Mouse (Mus musculus): ENCODE data around the gene Hps4.

DNA sequence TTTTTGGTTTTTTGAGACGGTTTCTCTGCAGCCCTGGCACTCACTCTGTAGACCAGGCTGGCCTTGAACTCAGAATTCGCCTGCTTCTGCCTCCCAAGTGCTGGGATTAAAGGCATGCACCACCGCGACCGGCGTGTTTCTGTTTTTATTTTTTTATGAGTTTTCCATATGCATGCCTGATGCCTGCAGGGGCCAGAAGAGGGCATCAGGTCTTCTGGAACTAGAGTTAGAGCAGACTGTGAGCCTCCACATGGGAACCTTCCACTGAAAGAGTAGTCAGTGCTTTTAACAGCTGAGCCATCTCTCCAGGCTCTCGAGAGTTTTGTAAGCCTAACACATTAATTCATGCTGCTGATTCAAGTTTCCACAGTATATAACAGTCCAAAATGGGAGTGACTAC lies 3.7 kb upstream of the Hps4 start:
- no peak for TF ChIP-seq CTCF (conservative IDR thresholded peaks at IDR 0.05; ENCODE audit: insufficient read depth, insufficient read length, low read depth, low read length)
- TF ChIP-seq POLR2A (IDR thresholded peaks at IDR 0.05; ENCODE audit: low read depth, low read length), result no peak

Measured in kidney, adult 2 months (tissue).